Mouse (Mus musculus) midbrain, postnatal 0 days (tissue): ENCODE measurements around the gene Clcf1. TPM values are rescaled to one million over a fixed set of nuclear protein-coding genes. Genes with fewer than 3 reads are reported as not detected.
A peak's percentile ranks its signal among the peaks of the same experiment; 100 is the strongest.
"Not testable (repeated sequence)": the region's sequence is repeated elsewhere in the genome, so short reads cannot be mapped to it uniquely, and the experiment has no call there.

Experiments used
- ATAC-seq: fragments of 200-750 bp; cut with Nextera tagmentation; 2 replicates; pipeline ENCODE4 v1.8.0; 2017; ENCODE audit warnings: moderate number of reproducible peaks, mild to moderate bottlenecking, moderate TSS enrichment, moderate library complexity; ENCODE audit not compliant: low FRiP score
- DNase-seq: peaks from one replicate; pipeline ENCODE4 v3.0.0-alpha.2; 2015; ENCODE audit warnings: low spot score
- H3K27ac ChIP-seq: fragments of 300-500 bp; sonication (generic); 2 replicates; pipeline ENCODE4 v1.5.1; 2014; ENCODE audit warnings: low read depth, mild to moderate bottlenecking, low read length, mixed read lengths
- H3K27me3 ChIP-seq: fragments of 300-500 bp; sonication (generic); 2 replicates; pipeline ENCODE4 v1.6.1; 2014; ENCODE audit warnings: low read length, control low read depth, mixed read lengths; ENCODE audit not compliant: insufficient read depth
- H3K36me3 ChIP-seq: fragments of 300-500 bp; sonication (generic); 2 replicates; pipeline ENCODE4 v1.6.1; 2014; ENCODE audit warnings: low read length, control low read depth, mixed read lengths; ENCODE audit not compliant: insufficient read depth
- H3K4me1 ChIP-seq: fragments of 300-500 bp; sonication (generic); 2 replicates; pipeline ENCODE4 v1.6.1; 2014; ENCODE audit warnings: mild to moderate bottlenecking, control low read depth, antibody characterized with exemption, low read length, mixed read lengths; ENCODE audit not compliant: insufficient read depth
- H3K4me2 ChIP-seq: fragments of 300-500 bp; sonication (generic); 2 replicates; pipeline ENCODE4 v1.6.1; 2014; ENCODE audit warnings: low read depth, mild to moderate bottlenecking, low read length, mixed read lengths; ENCODE audit not compliant: poor library complexity, severe bottlenecking
- H3K4me3 ChIP-seq: fragments of 300-500 bp; sonication (generic); 2 replicates; pipeline ENCODE4 v1.5.1; 2014; ENCODE audit warnings: low read depth, mild to moderate bottlenecking, low read length, moderate library complexity
- H3K9ac ChIP-seq: fragments of 300-500 bp; sonication (generic); replicated peaks from 2 replicates; pipeline ENCODE4 v1.6.1; 2014; ENCODE audit warnings: mild to moderate bottlenecking, low read length, moderate library complexity, mixed read lengths; ENCODE audit not compliant: poor library complexity, severe bottlenecking
- H3K9me3 ChIP-seq: fragments of 300-500 bp; sonication (generic); 2 replicates; pipeline ENCODE4 v1.6.1; 2016; ENCODE audit warnings: low read length, control low read depth
- CTCF ChIP-seq: IDR thresholded peaks from 2 replicates; pipeline ENCODE4 v1.5.1; 2016; ENCODE audit warnings: antibody characterized with exemption, mild to moderate bottlenecking
- WGBS: fragments of 180-500 bp; shearing (Covaris S2); extraction: QIAGEN DNeasy Blood & Tissue Kit; methylation state at CpG from one replicate; pipeline ENCODE4 v1.1.7; 2014; 5-methylcytosine and 5-hydroxymethylcytosine counted together
- polyA plus RNA-seq: library from polyadenylated mRNA; unstranded; fragments of >200 nt; fragmentation: Nextera tagmentation; extraction: Ambion mirVana; gene quantifications from 2 replicates; pipeline ENCODE4 v1.2.1, GENCODE M21; 2015
- total RNA-seq: library from RNA; depleted of rRNA; stranded (reverse); fragments of >200 nt; gene quantifications from 2 replicates; pipeline ENCODE4 v1.2.3, GENCODE M21; 2014

Clcf1 gene
- total and polyA plus RNA-seq, 2 experiments from 2014 or later: 0.44 to 0.99 TPM

- Histone ChIP-seq H3K4me3 (no peak overlapping the region), H3K4me1 (no peaks in the 10 kb centered on the region), H3K36me3 (no peaks in the 10 kb centered on the region), H3K9ac (no peak overlapping the region), H3K4me2 (no peak overlapping the region), H3K27me3 (no peaks in the 10 kb centered on the region), H3K9me3 (no peaks in the 10 kb centered on the region), H3K27ac (no peak overlapping the region)
- TF ChIP-seq CTCF: no peak
- ATAC-seq (no peak), DNase-seq (no peak)
- WGBS: 79% methylated on average over 6 of the region's 6 CpGs
These were observed 30.7 kb downstream of the Clcf1 start for GRCm38 (mm10) chr19:4244775-4245174.

- DNase-seq (peak; percentile 17), ATAC-seq (no peak)
- Histone ChIP-seq H3K27ac (no peak overlapping the region), H3K4me1 (no peaks in the 10 kb centered on the region), H3K4me3 (no peak overlapping the region), H3K27me3 (no peaks in the 10 kb centered on the region), H3K9me3 (no peaks in the 10 kb centered on the region), H3K9ac (no peak overlapping the region), H3K36me3 (no peaks in the 10 kb centered on the region), H3K4me2 (no peak overlapping the region)
- peak; percentile 62 for TF ChIP-seq CTCF
- WGBS: 62% methylated on average over 1 of the region's 1 CpGs
These were observed 33.0 kb downstream of the Clcf1 start for GRCm38 (mm10) chr19:4247010-4247409.

GRCm38 (mm10) chr19:4248683-4249082 is 34.6 kb downstream of the Clcf1 start:
- not testable (repeated sequence) for H3K4me1 ChIP-seq, H3K9ac ChIP-seq, H3K4me3 ChIP-seq, H3K9me3 ChIP-seq, H3K27me3 ChIP-seq, H3K27ac ChIP-seq, H3K36me3 ChIP-seq, DNase-seq, H3K4me2 ChIP-seq, ATAC-seq
- 82% methylated on average over 1 of the region's 1 CpGs for WGBS

- no peak overlapping the region for H3K4me3 ChIP-seq
These were observed 40.2 kb downstream of the Clcf1 start for GRCm38 (mm10) chr19:4254230-4254629.

GRCm38 (mm10) chr19:4255583-4256162 is 41.6 kb downstream of the Clcf1 start:
- TF ChIP-seq CTCF: peak; percentile 46
- 73% methylated on average over 11 of the region's 11 CpGs for WGBS
- ATAC-seq (no peak), DNase-seq (no peak)
- Histone ChIP-seq H3K9ac (no peak overlapping the region), H3K9me3 (no peaks in the 10 kb centered on the region), H3K27me3 (no peaks in the 10 kb centered on the region), H3K27ac (no peak overlapping the region), H3K4me1 (0 out of 2 replicates have a peak, but pooled peaks cover 3% of the 10 kb centered on the region), H3K4me3 (no peak overlapping the region), H3K36me3 (no peaks in the 10 kb centered on the region), H3K4me2 (no peak overlapping the region)

More at GRCm38 (mm10) chr19:4254230-4254629, 40.2 kb downstream of the Clcf1 start:
- DNase-seq (no peak), ATAC-seq (no peak)
- H3K4me2 ChIP-seq: no peak overlapping the region
- no peaks in the 10 kb centered on the region for H3K36me3 ChIP-seq
- no peak overlapping the region for H3K27ac ChIP-seq
- TF ChIP-seq CTCF: no peak
- H3K4me1 ChIP-seq: 0 out of 2 replicates have a peak, but pooled peaks cover 3% of the 10 kb centered on the region
- 88% methylated on average over 7 of the region's 7 CpGs for WGBS
- H3K27me3 ChIP-seq: no peaks in the 10 kb centered on the region
- H3K9me3 ChIP-seq: no peaks in the 10 kb centered on the region
- no peak overlapping the region for H3K9ac ChIP-seq

- H3K4me3 ChIP-seq: peak overlapping the region; percentile 54
- no peaks in the 10 kb centered on the region for H3K36me3 ChIP-seq
- DNase-seq: peak; percentile 98
- H3K9ac ChIP-seq: peak overlapping the region; percentile 54
- H3K9me3 ChIP-seq: no peaks in the 10 kb centered on the region
- TF ChIP-seq CTCF: peak; percentile 94
- under 1% methylated on average over 41 of the region's 41 CpGs for WGBS
- H3K4me1 ChIP-seq: 0 out of 2 replicates have a peak, but pooled peaks cover 3% of the 10 kb centered on the region
- peak overlapping the region; percentile 78 for H3K4me2 ChIP-seq
- H3K27ac ChIP-seq: 0 out of 2 replicates have a peak overlapping the region, but pooled peaks have one; percentile 7
- peak; percentile 88 for ATAC-seq
- no peaks in the 10 kb centered on the region for H3K27me3 ChIP-seq
These were observed 43.3 kb downstream of the Clcf1 start for GRCm38 (mm10) chr19:4257216-4257896.
